Mouse (Mus musculus) limb, embryonic 14.5 days (tissue): ENCODE data around the gene Abca5. TPM values are rescaled to one million over a fixed set of nuclear protein-coding genes. Genes with fewer than 3 reads are reported as not detected.
A peak's percentile ranks its signal among the peaks of the same experiment; 100 is the strongest.

Experiments used
- ATAC-seq: fragments of 200-750 bp; cut with Nextera tagmentation; 2 replicates; pipeline ENCODE4 v1.8.0; 2017; ENCODE audit warnings: low read depth, moderate number of reproducible peaks, moderate TSS enrichment; ENCODE audit not compliant: low FRiP score
- DNase-seq: peaks from one replicate; pipeline ENCODE4 v3.0.0-alpha.2; 2015; ENCODE audit warnings: low spot score
- H3K27ac ChIP-seq: fragments of 300-500 bp; sonication (generic); replicated peaks from 2 replicates; pipeline ENCODE4 v1.5.1; 2014; ENCODE audit warnings: low read depth, mild to moderate bottlenecking, low read length, moderate library complexity, mixed read lengths
- H3K27me3 ChIP-seq: fragments of 300-500 bp; sonication (generic); 2 replicates; pipeline ENCODE4 v1.6.1; 2014; ENCODE audit warnings: low read length, mixed read lengths; ENCODE audit not compliant: control insufficient read depth, insufficient read depth
- H3K36me3 ChIP-seq: fragments of 300-500 bp; sonication (generic); 2 replicates; pipeline ENCODE4 v1.6.1; 2014; ENCODE audit warnings: mild to moderate bottlenecking, low read length, moderate library complexity, mixed read lengths; ENCODE audit not compliant: control insufficient read depth, insufficient read depth
- H3K4me1 ChIP-seq: fragments of 300-500 bp; sonication (generic); 2 replicates; pipeline ENCODE4 v1.6.1; 2014; ENCODE audit warnings: antibody characterized with exemption, low read length, mixed read lengths; ENCODE audit not compliant: control insufficient read depth, insufficient read depth
- H3K4me2 ChIP-seq: fragments of 300-500 bp; sonication (generic); replicated peaks from 2 replicates; pipeline ENCODE4 v1.6.1; 2014; ENCODE audit warnings: low read depth, mild to moderate bottlenecking, low read length, moderate library complexity; ENCODE audit not compliant: severe bottlenecking
- H3K4me3 ChIP-seq: fragments of 300-500 bp; sonication (generic); replicated peaks from 2 replicates; pipeline ENCODE4 v1.5.1; 2014; ENCODE audit warnings: low read length
- H3K9ac ChIP-seq: fragments of 300-500 bp; sonication (generic); 2 replicates; pipeline ENCODE4 v1.6.1; 2014; ENCODE audit warnings: mild to moderate bottlenecking, low read depth, low read length, moderate library complexity; ENCODE audit not compliant: severe bottlenecking
- H3K9me3 ChIP-seq: fragments of 300-500 bp; sonication (generic); 2 replicates; pipeline ENCODE4 v1.6.1; 2016; ENCODE audit warnings: low read length; ENCODE audit not compliant: control insufficient read depth
- POLR2A ChIP-seq: fragments of 200-500 bp; IDR thresholded peaks from 2 replicates; pipeline ENCODE4 v1.8.0; 2012; ENCODE audit warnings: inconsistent platforms, mild to moderate bottlenecking, moderate library complexity, borderline replicate concordance; ENCODE audit not compliant: insufficient read depth, insufficient read length; ENCODE audit errors: extremely low read depth
- WGBS: fragments of 180-500 bp; shearing (Covaris S2); extraction: QIAGEN DNeasy Blood & Tissue Kit; methylation state at CpG from one replicate; pipeline ENCODE4 v1.1.7; 2014; 5-methylcytosine and 5-hydroxymethylcytosine counted together
- polyA plus RNA-seq, 2 experiments: library from polyadenylated mRNA; depleted of rRNA in 1 of 2; stranded (reverse) in 1 of 2; unstranded in 1 of 2; fragments of >200 nt; fragmentation: Nextera tagmentation in 1 of 2; extraction: Ambion mirVana in 1 of 2; gene quantifications; 2 replicates each; pipeline versions ENCODE4 v1.2.1 to v1.2.3; 2012 to 2014

Gene Abca5
- polyA plus RNA-seq, 2 experiments = 4.7 to 9.7 TPM

- H3K9ac ChIP-seq = no peak overlapping the region
- H3K27ac ChIP-seq = no peak overlapping the region
- ATAC-seq (no peak), DNase-seq (no peak)
- H3K9me3 ChIP-seq = no peaks in the 10 kb centered on the region
- no peaks in the 10 kb centered on the region for H3K4me1 ChIP-seq
- 92% methylated on average over 13 of the region's 13 CpGs for WGBS
- H3K4me3 ChIP-seq = no peak overlapping the region
- no peak for TF ChIP-seq POLR2A
- H3K27me3 ChIP-seq = no peaks in the 10 kb centered on the region
- no peak overlapping the region for H3K4me2 ChIP-seq
- no peaks in the 10 kb centered on the region for H3K36me3 ChIP-seq
Observed at GRCm38 (mm10) chr11:110297917-110298533, 39.5 kb downstream of the Abca5 start.

GRCm38 (mm10) chr11:110290586-110290985, 46.9 kb downstream of the Abca5 start:
- Histone ChIP-seq H3K9ac (no peak overlapping the region), H3K9me3 (no peaks in the 10 kb centered on the region), H3K27ac (no peak overlapping the region), H3K36me3 (no peaks in the 10 kb centered on the region), H3K27me3 (no peaks in the 10 kb centered on the region), H3K4me1 (0 out of 2 replicates have a peak, but pooled peaks cover 3% of the 10 kb centered on the region), H3K4me3 (no peak overlapping the region), H3K4me2 (no peak overlapping the region)
- no peak for DNase-seq
- no peak for ATAC-seq
- no peak for TF ChIP-seq POLR2A
- 70% methylated on average over 2 of the region's 2 CpGs for WGBS

- Histone ChIP-seq H3K9me3 (no peaks in the 10 kb centered on the region), H3K36me3 (no peaks in the 10 kb centered on the region), H3K9ac (no peak overlapping the region), H3K4me3 (no peak overlapping the region), H3K27ac (no peak overlapping the region), H3K27me3 (no peaks in the 10 kb centered on the region), H3K4me2 (no peak overlapping the region), H3K4me1 (0 out of 2 replicates have a peak, but pooled peaks cover 3% of the 10 kb centered on the region)
- WGBS = 65% methylated on average over 3 of the region's 3 CpGs
- ATAC-seq (no peak), DNase-seq (no peak)
- TF ChIP-seq POLR2A = no peak
Observed at GRCm38 (mm10) chr11:110288423-110288822, 49.1 kb downstream of the Abca5 start.

GRCm38 (mm10) chr11:110287694-110288093, 49.8 kb downstream of the Abca5 start:
- no peak overlapping the region for H3K4me3 ChIP-seq
- no peak overlapping the region for H3K9ac ChIP-seq
- DNase-seq = peak; percentile 15

GRCm38 (mm10) chr11:110286331-110286730, 51.2 kb downstream of the Abca5 start:
- no peak overlapping the region for H3K4me3 ChIP-seq
- no peak for TF ChIP-seq POLR2A
- ATAC-seq (no peak), DNase-seq (no peak)
- H3K36me3 ChIP-seq = no peaks in the 10 kb centered on the region
- no peaks in the 10 kb centered on the region for H3K27me3 ChIP-seq
- 79% methylated on average over 3 of the region's 3 CpGs for WGBS
- no peaks in the 10 kb centered on the region for H3K9me3 ChIP-seq
- no peak overlapping the region for H3K4me2 ChIP-seq
- H3K9ac ChIP-seq = no peak overlapping the region
- 0 out of 2 replicates have a peak, but pooled peaks cover 3% of the 10 kb centered on the region for H3K4me1 ChIP-seq
- H3K27ac ChIP-seq = no peak overlapping the region

More at GRCm38 (mm10) chr11:110287694-110288093, 49.8 kb downstream of the Abca5 start:
- Histone ChIP-seq H3K27ac (no peak overlapping the region), H3K36me3 (no peaks in the 10 kb centered on the region), H3K27me3 (no peaks in the 10 kb centered on the region), H3K9me3 (no peaks in the 10 kb centered on the region), H3K4me2 (no peak overlapping the region), H3K4me1 (0 out of 2 replicates have a peak, but pooled peaks cover 3% of the 10 kb centered on the region)
- ATAC-seq = no peak
- no peak for TF ChIP-seq POLR2A
- 45% methylated on average over 9 of the region's 9 CpGs for WGBS

GRCm38 (mm10) chr11:110284849-110285248, 52.7 kb downstream of the Abca5 start:
- Histone ChIP-seq H3K9me3 (no peaks in the 10 kb centered on the region), H3K4me2 (no peak overlapping the region), H3K27me3 (no peaks in the 10 kb centered on the region), H3K36me3 (no peaks in the 10 kb centered on the region), H3K4me1 (0 out of 2 replicates have a peak, but pooled peaks cover 3% of the 10 kb centered on the region), H3K9ac (no peak overlapping the region), H3K27ac (no peak overlapping the region), H3K4me3 (no peak overlapping the region)
- DNase-seq = no peak
- no peak for TF ChIP-seq POLR2A
- WGBS = 69% methylated on average over 10 of the region's 10 CpGs
- no peak for ATAC-seq
